Mouse (Mus musculus) embryonic facial prominence, embryonic 11.5 days (tissue): ENCODE results near the gene Celf2. TPM values are rescaled to one million over a fixed set of nuclear protein-coding genes. Genes with fewer than 3 reads are reported as not detected.

Experiments
- ATAC-seq: fragments of 200-750 bp; cut with Nextera tagmentation; replicated peaks from 2 replicates; pipeline ENCODE4 v1.8.0; 2017; ENCODE audit warnings: low read depth; ENCODE audit not compliant: insufficient number of reproducible peaks, low FRiP score, low TSS enrichment
- DNase-seq: peaks from one replicate; pipeline ENCODE4 v3.0.0-alpha.2; 2015; ENCODE audit warnings: low spot score
- H3K27ac ChIP-seq: fragments of 300-500 bp; sonication (generic); replicated peaks from 2 replicates; pipeline ENCODE4 v1.5.1; 2014; ENCODE audit warnings: mild to moderate bottlenecking, low read depth, low read length, control low read depth
- H3K27me3 ChIP-seq: fragments of 300-500 bp; sonication (generic); 2 replicates; pipeline ENCODE4 v1.6.1; 2014; ENCODE audit warnings: mild to moderate bottlenecking, low read length, moderate library complexity, mixed read lengths; ENCODE audit not compliant: control insufficient read depth, insufficient read depth
- H3K36me3 ChIP-seq: fragments of 300-500 bp; sonication (generic); replicated peaks from 2 replicates; pipeline ENCODE4 v1.6.1; 2014; ENCODE audit warnings: low read depth, mild to moderate bottlenecking, low read length, moderate library complexity, mixed read lengths; ENCODE audit not compliant: control insufficient read depth, insufficient read depth
- H3K4me1 ChIP-seq: fragments of 300-500 bp; sonication (generic); 2 replicates; pipeline ENCODE4 v1.6.1; 2014; ENCODE audit warnings: low read length, mixed read lengths; ENCODE audit not compliant: control insufficient read depth, insufficient read depth
- H3K4me2 ChIP-seq: fragments of 300-500 bp; sonication (generic); 2 replicates; pipeline ENCODE4 v1.6.1; 2014; ENCODE audit warnings: low read depth, mild to moderate bottlenecking, control low read depth, low read length, moderate library complexity
- H3K4me3 ChIP-seq: fragments of 300-500 bp; sonication (generic); 2 replicates; pipeline ENCODE4 v1.5.1; 2014; ENCODE audit warnings: low read depth, low read length, control low read depth
- H3K9ac ChIP-seq: fragments of 300-500 bp; sonication (generic); replicated peaks from 2 replicates; pipeline ENCODE4 v1.6.1; 2014; ENCODE audit warnings: mild to moderate bottlenecking, control low read depth, low read length
- H3K9me3 ChIP-seq: fragments of 300-500 bp; sonication (generic); replicated peaks from 2 replicates; pipeline ENCODE4 v1.6.1; 2016; ENCODE audit warnings: mild to moderate bottlenecking, low read length, inconsistent platforms, mixed read lengths; ENCODE audit not compliant: control insufficient read depth
- WGBS: fragments of 180-500 bp; shearing (Covaris S2); extraction: QIAGEN DNeasy Blood & Tissue Kit; methylation state at CpG from one replicate; pipeline ENCODE4 v1.1.7; 2014; 5-methylcytosine and 5-hydroxymethylcytosine counted together
- polyA plus RNA-seq: library from polyadenylated mRNA; unstranded; fragments of >200 nt; fragmentation: Nextera tagmentation; extraction: Ambion mirVana; gene quantifications from 2 replicates; pipeline ENCODE4 v1.2.1, GENCODE M21; 2014

Celf2 gene
- polyA plus RNA-seq, 1 experiment from 2014 or later: 43.2 TPM

DNA sequence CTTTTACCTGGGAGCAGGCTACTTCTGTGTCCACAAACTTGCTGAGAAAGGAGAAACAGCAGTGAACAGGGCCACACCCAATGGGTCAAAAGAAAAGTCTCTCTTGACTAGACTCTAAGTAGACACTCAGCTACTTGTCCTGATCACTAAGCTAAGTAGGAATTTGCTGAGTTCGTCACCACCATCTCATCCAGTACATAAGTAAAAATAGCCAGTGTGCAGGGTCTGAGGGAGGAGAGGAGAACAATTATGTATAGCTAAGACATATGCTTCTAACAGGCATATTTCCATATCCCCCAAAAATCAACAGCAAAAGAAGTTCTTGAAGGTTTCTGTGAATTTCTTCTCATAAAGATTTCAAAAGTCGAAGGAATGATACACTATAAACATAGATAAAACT is 615.8 kb downstream of the Celf2 start:
- Histone ChIP-seq H3K9ac (no peak overlapping the region), H3K27me3 (no peaks in the 10 kb centered on the region), H3K4me2 (no peak overlapping the region), H3K4me1 (no peaks in the 10 kb centered on the region), H3K36me3 (no peaks in the 10 kb centered on the region), H3K9me3 (no peaks in the 10 kb centered on the region), H3K4me3 (no peak overlapping the region), H3K27ac (no peak overlapping the region)
- 80% methylated on average over 2 of the region's 2 CpGs for WGBS
- ATAC-seq (no peak), DNase-seq (no peak)

DNA sequence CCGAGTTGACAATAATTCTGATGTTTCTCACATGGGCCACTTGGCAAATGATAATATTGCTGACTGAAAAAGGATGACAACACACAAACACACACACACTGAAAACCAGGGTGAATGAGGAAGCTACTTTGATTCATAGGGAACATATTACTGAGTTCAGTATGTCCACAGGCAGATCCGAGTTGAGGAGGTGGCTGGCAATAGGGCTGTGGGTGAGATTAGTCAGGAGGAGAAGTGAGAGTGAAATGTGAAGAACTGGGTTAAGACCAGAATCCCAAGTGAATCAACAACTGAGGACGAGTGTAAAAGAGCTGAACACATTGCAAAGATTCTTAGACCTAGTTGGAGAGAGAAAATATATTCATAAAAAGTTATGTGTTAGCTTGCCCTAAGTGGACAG is 616.3 kb downstream of the Celf2 start:
- 72% methylated on average over 3 of the region's 3 CpGs for WGBS
- DNase-seq (no peak), ATAC-seq (no peak)
- Histone ChIP-seq H3K36me3 (no peaks in the 10 kb centered on the region), H3K4me3 (no peak overlapping the region), H3K27ac (no peak overlapping the region), H3K4me2 (no peak overlapping the region), H3K9ac (no peak overlapping the region), H3K4me1 (no peaks in the 10 kb centered on the region), H3K27me3 (no peaks in the 10 kb centered on the region), H3K9me3 (no peaks in the 10 kb centered on the region)

DNA sequence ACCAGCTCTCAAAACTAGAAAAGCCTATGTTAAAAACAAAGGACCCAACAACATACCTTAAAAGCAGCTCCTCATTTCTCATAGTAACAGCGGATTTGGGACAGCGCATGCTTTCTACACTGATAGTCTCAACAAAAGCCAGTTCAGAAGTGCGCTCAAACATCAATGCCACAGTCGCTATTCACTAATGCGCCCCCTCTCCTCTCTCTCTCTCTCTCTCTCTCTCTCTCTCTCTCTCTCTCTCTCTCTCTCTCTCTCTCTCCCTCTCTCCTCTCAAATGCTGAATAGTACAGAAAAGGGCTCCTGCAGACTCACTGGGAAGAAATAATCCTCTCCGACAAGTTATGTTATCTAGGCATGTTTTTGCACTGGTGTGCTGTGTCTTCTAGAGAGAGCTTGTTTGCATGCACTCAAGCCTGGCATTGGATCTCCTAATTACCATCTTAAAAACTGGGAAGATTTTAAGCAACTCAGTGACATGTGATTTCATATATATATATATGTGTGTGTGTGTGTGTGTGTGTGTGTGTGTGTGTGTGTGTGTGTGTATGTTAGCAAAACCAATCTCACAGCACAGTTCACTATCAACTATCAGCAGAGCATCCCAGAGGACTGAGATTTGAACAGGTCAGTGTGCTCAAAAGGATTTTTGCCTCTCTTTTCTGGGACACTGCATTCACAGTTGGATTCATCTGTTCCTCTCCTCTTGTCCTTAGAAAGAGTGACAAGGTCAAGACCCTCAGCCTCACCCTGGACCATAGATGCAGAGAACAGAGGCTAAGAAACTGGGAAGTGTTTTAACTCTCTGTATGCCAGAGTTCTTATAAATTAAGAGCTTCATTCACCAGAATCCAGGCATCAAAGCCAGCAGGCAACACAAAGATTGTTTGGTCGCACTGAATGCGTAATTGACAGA is 624.3 kb downstream of the Celf2 start:
- 42% methylated on average over 8 of the region's 8 CpGs for WGBS
- Histone ChIP-seq H3K9ac (no peak overlapping the region), H3K27me3 (no peaks in the 10 kb centered on the region), H3K4me1 (no peaks in the 10 kb centered on the region), H3K9me3 (no peaks in the 10 kb centered on the region), H3K27ac (0 out of 2 replicates have a peak overlapping the region, but pooled peaks have one; percentile 36), H3K36me3 (no peaks in the 10 kb centered on the region), H3K4me3 (peak overlapping the region; percentile 14; the same call in 1 of the 2 replicates), H3K4me2 (no peak overlapping the region)
- DNase-seq (no peak), ATAC-seq (peak; percentile 50)

DNA sequence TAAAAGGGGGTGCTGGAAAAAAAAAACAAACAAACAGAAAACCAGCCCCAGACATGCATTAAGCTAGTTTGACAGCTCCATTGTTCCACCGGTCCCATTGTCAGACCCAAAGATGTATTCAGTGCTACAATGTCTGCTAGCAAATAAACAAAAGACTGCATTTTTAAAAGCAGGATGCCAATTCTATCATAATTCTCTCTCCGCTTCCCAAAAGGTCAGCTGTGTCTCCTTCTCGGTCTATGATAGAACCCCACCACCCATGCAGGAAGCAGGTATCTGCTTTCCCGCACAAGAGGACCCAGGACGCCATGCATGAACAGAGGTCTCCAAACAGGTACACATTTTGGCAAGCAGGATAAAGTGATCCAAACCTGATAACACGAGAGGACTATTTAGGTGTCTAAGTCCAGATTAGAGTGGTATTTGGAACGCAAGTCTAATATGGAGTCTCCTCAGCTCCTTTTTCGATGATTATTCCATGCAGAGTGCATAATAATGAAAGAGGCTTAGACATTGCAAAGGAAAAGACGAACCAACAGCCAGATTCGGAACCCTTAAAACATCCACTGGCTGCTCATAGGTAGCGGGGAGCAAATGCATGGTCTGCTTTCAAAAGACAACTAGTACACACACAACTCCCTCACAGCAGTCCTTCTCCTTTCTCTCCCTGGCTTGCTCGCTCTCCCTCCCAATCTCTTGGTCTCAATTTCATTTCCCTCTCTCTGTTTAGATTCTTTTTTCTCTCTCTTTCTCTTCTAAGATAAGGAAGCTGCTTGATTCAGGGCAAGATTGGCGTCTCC is 625.2 kb downstream of the Celf2 start:
- 0 out of 2 replicates have a peak overlapping the region, but pooled peaks have one; percentile 36 for H3K27ac ChIP-seq
- peak overlapping the region; percentile 14; the same call in 1 of the 2 replicates for H3K4me3 ChIP-seq
- H3K9me3 ChIP-seq: no peaks in the 10 kb centered on the region
- H3K9ac ChIP-seq: 0 out of 2 replicates have a peak overlapping the region, but pooled peaks have one; percentile 2
- no peaks in the 10 kb centered on the region for H3K36me3 ChIP-seq
- H3K27me3 ChIP-seq: no peaks in the 10 kb centered on the region
- ATAC-seq (no peak), DNase-seq (no peak)
- no peak overlapping the region for H3K4me2 ChIP-seq
- WGBS: 70% methylated on average over 13 of the region's 13 CpGs
- no peaks in the 10 kb centered on the region for H3K4me1 ChIP-seq

DNA sequence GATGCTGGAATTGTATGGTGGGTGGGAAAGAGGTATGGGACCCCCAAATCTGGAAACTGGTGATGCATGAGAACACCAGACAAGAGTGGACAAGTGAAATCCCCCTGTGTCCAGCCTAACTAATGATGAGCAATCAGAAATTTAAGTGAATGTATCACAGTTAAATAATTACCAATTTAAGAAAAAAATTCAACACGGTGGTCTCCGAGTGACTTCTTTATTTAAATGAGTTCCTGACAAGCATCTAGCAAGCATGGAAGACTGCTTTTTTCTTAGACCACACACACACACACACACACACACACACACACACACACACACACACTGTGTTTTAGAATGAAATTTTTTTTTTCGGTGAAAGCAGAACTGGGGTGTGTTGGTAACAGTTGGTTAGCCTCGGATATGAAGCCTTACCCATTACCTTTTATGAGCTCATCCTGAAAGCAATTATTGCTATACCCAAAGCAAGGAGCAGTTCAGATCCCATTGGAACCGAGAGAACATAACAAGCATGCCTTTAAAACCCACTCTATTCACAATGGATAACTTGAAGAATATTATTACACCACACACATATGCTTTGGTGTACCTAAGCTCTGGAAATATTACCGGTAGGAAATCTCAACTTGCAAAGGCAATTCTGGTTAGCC is 627.0 kb downstream of the Celf2 start:
- Histone ChIP-seq H3K36me3 (no peaks in the 10 kb centered on the region), H3K9me3 (no peaks in the 10 kb centered on the region), H3K4me2 (no peak overlapping the region), H3K4me1 (no peaks in the 10 kb centered on the region), H3K9ac (no peak overlapping the region), H3K27me3 (no peaks in the 10 kb centered on the region), H3K4me3 (no peak overlapping the region), H3K27ac (no peak overlapping the region)
- DNase-seq (no peak), ATAC-seq (no peak)
- 78% methylated on average over 6 of the region's 6 CpGs for WGBS

DNA sequence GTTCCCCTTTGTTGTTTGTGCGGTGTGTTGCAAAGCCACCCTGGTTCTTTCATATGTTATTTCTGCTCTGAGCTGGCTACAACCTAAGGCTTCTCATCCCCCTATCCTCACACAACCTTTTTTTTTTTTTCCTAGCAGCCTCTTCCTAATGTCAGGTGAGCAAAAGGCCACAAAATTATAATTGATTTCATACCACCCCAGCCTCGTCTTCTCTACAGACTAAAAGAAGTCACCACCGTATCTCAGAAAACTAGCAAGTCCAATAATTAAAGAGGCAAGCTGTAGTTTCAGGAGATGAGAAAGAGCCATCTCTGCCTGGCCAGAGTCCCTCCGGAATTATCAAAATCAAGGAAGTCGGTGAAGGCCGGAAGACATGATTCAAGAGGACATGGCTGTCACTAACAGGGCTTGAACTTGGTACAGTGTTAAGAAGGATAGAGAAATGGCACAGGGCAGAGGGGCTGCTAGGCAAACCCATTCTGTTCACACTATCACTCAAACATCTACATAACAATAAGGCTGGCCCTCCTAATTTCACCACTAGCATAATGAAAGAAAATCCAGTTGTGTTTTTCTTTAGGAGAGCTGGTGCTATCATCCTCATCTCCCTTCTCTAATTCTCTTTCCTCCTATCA is 628.3 kb downstream of the Celf2 start:
- 80% methylated on average over 6 of the region's 6 CpGs for WGBS
- ATAC-seq (no peak), DNase-seq (no peak)
- Histone ChIP-seq H3K4me1 (no peaks in the 10 kb centered on the region), H3K4me2 (no peak overlapping the region), H3K27ac (no peak overlapping the region), H3K9me3 (no peaks in the 10 kb centered on the region), H3K36me3 (no peaks in the 10 kb centered on the region), H3K27me3 (0 out of 2 replicates have a peak, but pooled peaks cover 2% of the 10 kb centered on the region), H3K4me3 (no peak overlapping the region), H3K9ac (no peak overlapping the region)

DNA sequence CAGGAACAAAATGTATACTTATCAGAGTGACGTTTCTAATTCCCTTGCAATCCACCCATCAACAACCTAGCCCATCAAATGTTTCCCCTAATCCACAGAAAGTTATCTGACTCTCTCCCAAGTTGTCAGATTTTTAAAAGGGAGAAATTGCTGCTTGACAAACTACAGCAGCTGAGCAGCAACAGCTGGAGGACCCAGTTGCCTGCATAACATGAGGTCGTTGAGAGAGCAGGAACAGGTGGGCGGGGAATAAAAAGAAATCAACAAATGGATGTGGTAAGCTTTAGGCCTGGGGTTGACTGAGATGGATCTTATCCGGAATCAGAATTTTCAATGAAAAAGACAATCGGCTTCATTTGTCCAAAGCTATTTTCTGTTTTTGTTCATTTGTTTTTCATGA is 632.3 kb downstream of the Celf2 start:
- DNase-seq: no peak
- no peak overlapping the region for H3K9ac ChIP-seq
- H3K36me3 ChIP-seq: no peaks in the 10 kb centered on the region
- H3K4me2 ChIP-seq: no peak overlapping the region
- 66% methylated on average over 5 of the region's 5 CpGs for WGBS
- no peaks in the 10 kb centered on the region for H3K4me1 ChIP-seq
- no peaks in the 10 kb centered on the region for H3K9me3 ChIP-seq
- 0 out of 2 replicates have a peak, but pooled peaks cover 2% of the 10 kb centered on the region for H3K27me3 ChIP-seq
- no peak for ATAC-seq
- H3K27ac ChIP-seq: no peak overlapping the region
- H3K4me3 ChIP-seq: no peak overlapping the region
